Mouse (Mus musculus): ENCODE results near the gene Jaml. TPM values are rescaled to one million over a fixed set of nuclear protein-coding genes. Genes with fewer than 3 reads are reported as not detected.

The Jaml gene
- polyA plus RNA-seq (2015; fragmentation: Nextera tagmentation; extraction: Ambion mirVana): 0.49 and 0.69 TPM in 2 replicates

DNA sequence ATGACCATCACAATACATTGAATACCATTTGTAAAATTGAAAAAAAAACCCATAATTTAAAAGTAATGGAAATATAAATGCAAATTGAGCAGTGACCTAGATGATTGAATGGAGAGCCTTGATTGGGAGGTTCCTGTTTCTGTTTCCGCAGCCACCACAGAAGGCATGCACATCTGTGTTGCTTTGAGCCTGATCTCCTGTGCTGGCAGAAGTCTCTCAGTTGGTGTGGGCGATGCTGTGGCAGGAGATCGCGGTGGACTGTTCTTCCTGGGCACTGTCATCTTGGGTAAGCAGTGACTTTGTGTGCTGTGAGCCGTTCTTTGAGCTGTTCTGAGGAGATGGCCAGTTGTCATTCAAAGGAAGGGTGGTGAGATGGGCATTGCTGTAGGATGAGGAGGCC is at the start of gene Jaml:
Gene Jaml (plus strand): TSS at position 173 of the 400 bp plus-strand sequence.

DNA sequence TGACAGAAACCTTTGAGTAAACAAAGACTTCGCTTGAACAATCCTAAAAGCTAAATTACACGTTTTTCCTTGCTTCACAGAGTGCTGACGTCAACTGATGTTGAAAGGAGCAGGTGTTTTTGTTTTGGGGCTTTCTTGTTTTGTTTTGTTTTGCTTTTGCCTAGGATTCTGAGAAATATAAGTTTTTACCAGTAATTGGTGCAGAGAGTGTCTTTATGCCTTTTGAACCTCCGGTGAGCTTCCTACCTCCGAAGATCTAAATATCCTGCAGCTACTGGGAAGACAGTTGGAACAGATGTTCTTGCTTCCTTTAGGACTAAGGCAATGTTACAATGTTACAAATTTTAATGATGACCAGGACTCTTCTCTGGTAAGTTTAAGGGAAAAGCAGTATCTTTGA is 39.5 kb upstream of the Jaml start, which contains the start of gene Mpzl2:
Gene Mpzl2 (plus strand): TSS at position 301 of the 400 bp plus-strand sequence.

DNA sequence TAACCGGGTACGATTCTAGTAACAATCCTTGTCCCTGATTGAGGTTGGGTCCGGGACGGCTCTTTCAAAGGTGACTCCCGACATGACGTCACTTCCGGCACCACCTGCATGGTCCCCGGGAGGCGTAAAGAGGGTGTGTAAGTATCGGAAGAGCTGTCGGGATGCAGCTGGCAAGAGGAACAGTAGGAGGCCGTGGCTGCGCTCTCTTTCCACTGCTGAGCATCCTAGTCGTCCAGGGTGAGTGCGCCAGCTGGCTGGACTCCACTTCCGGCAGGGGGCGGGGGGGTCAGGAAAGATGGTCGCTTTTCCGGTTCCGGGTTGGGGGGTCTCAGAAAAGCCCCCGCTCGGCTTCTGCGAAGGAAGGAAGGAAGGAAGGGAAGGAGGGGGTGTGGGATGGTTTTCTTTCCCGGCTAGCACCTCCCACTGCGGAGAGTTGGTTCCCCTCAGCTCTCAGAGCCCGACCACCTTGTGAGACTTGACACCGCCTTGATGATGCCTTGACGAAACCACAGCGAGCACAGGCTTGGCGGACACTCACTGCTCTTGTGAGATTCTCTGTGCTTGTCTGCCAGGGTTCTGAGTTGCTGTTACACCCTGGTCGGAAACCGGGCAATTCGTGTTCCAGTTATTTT is 23.8 kb upstream of the Jaml start, which contains the start of gene Mpzl3:
Gene Mpzl3 (plus strand): TSS at position 105 of the 632 bp plus-strand sequence.

DNA sequence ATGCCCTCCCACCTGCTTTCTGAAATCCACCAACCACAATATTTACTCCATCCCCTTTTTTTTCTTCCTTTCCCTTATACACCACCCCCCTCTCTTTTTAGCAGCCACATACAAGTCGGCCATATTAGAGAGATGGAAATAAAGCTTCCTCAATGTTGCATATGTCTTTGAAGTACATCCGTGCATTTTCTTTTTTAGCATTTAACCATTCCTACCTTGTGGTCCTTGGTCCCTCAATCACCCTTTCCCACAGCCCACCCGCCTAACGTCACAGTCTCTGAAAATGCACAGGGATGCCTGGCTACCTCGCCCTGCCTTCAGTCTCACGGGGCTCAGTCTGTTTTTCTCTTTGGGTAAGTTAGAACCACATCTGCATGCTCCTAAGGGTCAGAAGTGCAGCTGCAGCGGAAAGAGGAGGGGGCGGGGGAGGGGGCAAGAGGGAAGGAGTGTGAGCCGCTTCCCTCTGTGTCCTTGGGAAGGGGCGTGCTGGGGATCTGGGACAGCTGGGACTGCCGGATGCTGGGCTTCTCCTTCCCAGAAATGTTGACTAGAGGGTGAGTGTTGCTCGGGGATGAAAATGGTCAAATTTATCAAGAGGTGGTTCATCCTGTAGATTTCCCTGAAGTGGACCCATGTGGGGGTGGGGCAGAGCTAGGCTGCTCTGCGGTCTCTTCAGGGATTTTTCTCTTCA is 38.9 kb downstream of the Jaml start, which contains the start of gene Scn2b:
Gene Scn2b (plus strand): TSS at position 42 of the 691 bp plus-strand sequence.

DNA sequence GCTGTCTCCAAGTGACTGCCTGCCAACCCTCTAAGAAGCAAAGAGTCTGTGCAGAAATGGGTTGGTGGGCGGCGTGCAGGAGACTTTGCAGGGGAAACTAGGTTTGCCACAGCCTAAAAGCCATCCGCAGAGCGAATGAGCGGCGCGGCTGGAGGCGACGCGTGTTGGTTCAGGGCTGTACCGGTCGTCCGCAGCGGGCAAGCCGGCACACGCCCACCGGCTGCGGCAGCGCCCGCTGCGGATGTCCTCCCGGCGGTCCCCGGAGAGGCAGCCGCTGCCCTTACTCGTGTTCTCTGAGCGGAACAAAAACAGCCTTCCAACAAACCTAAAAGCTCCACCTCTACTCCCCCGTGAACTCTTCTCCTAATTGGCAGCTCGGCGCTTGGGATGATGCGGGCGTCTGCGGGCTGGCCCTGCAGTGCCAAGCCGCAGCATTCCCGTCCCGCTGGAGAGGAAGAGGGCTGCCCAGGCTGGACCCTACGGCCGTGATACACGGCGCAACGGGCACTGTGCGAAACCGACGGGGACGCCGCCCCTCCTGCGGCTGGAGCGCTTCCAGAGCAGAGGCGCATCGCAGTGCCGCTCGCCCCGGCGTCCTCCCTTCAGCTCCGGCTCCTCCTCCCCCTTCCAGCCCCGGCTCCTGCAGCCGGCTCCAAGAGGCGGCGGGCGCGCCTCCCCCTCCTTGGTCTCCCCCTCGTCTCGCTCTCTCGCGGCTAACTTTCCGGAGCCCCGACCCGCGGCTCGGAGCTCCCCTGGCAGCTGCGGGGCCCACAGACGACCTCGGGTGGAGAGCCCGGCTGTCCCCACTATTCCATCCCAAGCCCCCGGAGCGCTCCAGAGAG is 59.4 kb downstream of the Jaml start, which contains the start of gene Scn4b:
Gene Scn4b (plus strand): TSS at position 205 of the 842 bp plus-strand sequence.

Other genes with a start within 250 kb of the Jaml start
- gene Kmt2a, start 197.9 kb upstream of the Jaml start, polyA plus RNA-seq (2015; fragmentation: Nextera tagmentation; extraction: Ambion mirVana): 3.4 and 5.7 TPM in 2 replicates
- gene Atp5l, start 158.4 kb upstream of the Jaml start, polyA plus RNA-seq (2015; fragmentation: Nextera tagmentation; extraction: Ambion mirVana): 1,346 and 1,682 TPM in 2 replicates
- 13.6 and 15.2 TPM in 2 replicates for gene Ube4a, start 113.6 kb upstream of the Jaml start, polyA plus RNA-seq (2015; fragmentation: Nextera tagmentation; extraction: Ambion mirVana)
- gene Cd3g, start 98.8 kb upstream of the Jaml start, polyA plus RNA-seq (2015; fragmentation: Nextera tagmentation; extraction: Ambion mirVana): 0.19 TPM in 1 of 2 replicates, not detected in the other
- not detected in 2 replicates for gene Cd3d, start 97.4 kb upstream of the Jaml start, polyA plus RNA-seq (2015; fragmentation: Nextera tagmentation; extraction: Ambion mirVana)
- 4.3 TPM in 2 replicates for gene Cd3e, start 69.6 kb upstream of the Jaml start, polyA plus RNA-seq (2015; fragmentation: Nextera tagmentation; extraction: Ambion mirVana)
- 0.85 TPM in 1 of 2 replicates, not detected in the other for gene Mpzl2, start 39.4 kb upstream of the Jaml start, polyA plus RNA-seq (2015; fragmentation: Nextera tagmentation; extraction: Ambion mirVana)
- gene Mpzl3, start 24.0 kb upstream of the Jaml start, polyA plus RNA-seq (2015; fragmentation: Nextera tagmentation; extraction: Ambion mirVana): 5.9 and 6.2 TPM in 2 replicates
- gene Scn2b, start 38.6 kb downstream of the Jaml start, polyA plus RNA-seq (2015; fragmentation: Nextera tagmentation; extraction: Ambion mirVana): 0.48 and 0.68 TPM in 2 replicates
- 6.5 and 7.2 TPM in 2 replicates for gene Scn4b, start 59.2 kb downstream of the Jaml start, polyA plus RNA-seq (2015; fragmentation: Nextera tagmentation; extraction: Ambion mirVana)
- gene BC049352, start 102.8 kb downstream of the Jaml start, polyA plus RNA-seq (2015; fragmentation: Nextera tagmentation; extraction: Ambion mirVana): not detected in 2 replicates
- 2.1 TPM in 1 of 2 replicates, not detected in the other for gene Tmprss4, start 124.9 kb downstream of the Jaml start, polyA plus RNA-seq (2015; fragmentation: Nextera tagmentation; extraction: Ambion mirVana)
- 0.78 and 0.90 TPM in 2 replicates for gene Il10ra, start 190.0 kb downstream of the Jaml start, polyA plus RNA-seq (2015; fragmentation: Nextera tagmentation; extraction: Ambion mirVana)
- gene Tmprss13, start 239.9 kb downstream of the Jaml start, polyA plus RNA-seq (2015; fragmentation: Nextera tagmentation; extraction: Ambion mirVana): 0.91 TPM in 1 of 2 replicates, not detected in the other